Mouse (Mus musculus) hindbrain, postnatal 0 days (tissue): ENCODE measurements around the gene Teddm1b. TPM values are rescaled to one million over a fixed set of nuclear protein-coding genes. Genes with fewer than 3 reads are reported as not detected.

ENCODE experiments used
- ATAC-seq: fragments of 200-750 bp; cut with Nextera tagmentation; 2 replicates; pipeline ENCODE4 v1.8.0; 2017; ENCODE audit warnings: mild to moderate bottlenecking, moderate TSS enrichment, moderate library complexity
- DNase-seq: peaks from one replicate; pipeline ENCODE4 v3.0.0-alpha.2; 2015; ENCODE audit warnings: low spot score
- H3K27ac ChIP-seq: fragments of 300-500 bp; sonication (generic); 2 replicates; pipeline ENCODE4 v1.5.1; 2014; ENCODE audit warnings: mild to moderate bottlenecking
- H3K27me3 ChIP-seq: fragments of 300-500 bp; sonication (generic); 2 replicates; pipeline ENCODE4 v1.6.1; 2014; ENCODE audit warnings: low read length, mixed read lengths; ENCODE audit not compliant: insufficient read depth
- H3K36me3 ChIP-seq: fragments of 300-500 bp; sonication (generic); 2 replicates; pipeline ENCODE4 v1.6.1; 2014; ENCODE audit warnings: low read length, mixed read lengths; ENCODE audit not compliant: insufficient read depth
- H3K4me1 ChIP-seq: fragments of 300-500 bp; sonication (generic); 2 replicates; pipeline ENCODE4 v1.6.1; 2014; ENCODE audit warnings: antibody characterized with exemption, low read length, mixed read lengths; ENCODE audit not compliant: insufficient read depth
- H3K4me2 ChIP-seq: fragments of 300-500 bp; sonication (generic); 2 replicates; pipeline ENCODE4 v1.6.1; 2014; ENCODE audit warnings: low read depth, mild to moderate bottlenecking, low read length, moderate library complexity, mixed read lengths
- H3K4me3 ChIP-seq: fragments of 300-500 bp; sonication (generic); 2 replicates; pipeline ENCODE4 v1.5.1; 2014; ENCODE audit warnings: low read length
- H3K9ac ChIP-seq: fragments of 300-500 bp; sonication (generic); replicated peaks from 2 replicates; pipeline ENCODE4 v1.6.1; 2014; ENCODE audit warnings: mild to moderate bottlenecking, low read length, moderate library complexity, mixed read lengths
- H3K9me3 ChIP-seq: fragments of 300-500 bp; sonication (generic); 2 replicates; pipeline ENCODE4 v1.6.1; 2016; ENCODE audit warnings: low read length, mixed read lengths
- CTCF ChIP-seq: IDR thresholded peaks from 2 replicates; pipeline ENCODE4 v1.5.1; 2016; ENCODE audit warnings: antibody characterized with exemption, control low read depth, low read depth
- WGBS: fragments of 180-500 bp; shearing (Covaris S2); extraction: QIAGEN DNeasy Blood & Tissue Kit; methylation state at CpG from one replicate; pipeline ENCODE4 v1.1.7; 2014; 5-methylcytosine and 5-hydroxymethylcytosine counted together
- polyA plus RNA-seq: library from polyadenylated mRNA; unstranded; fragments of >200 nt; fragmentation: Nextera tagmentation; extraction: Ambion mirVana; gene quantifications from 2 replicates; pipeline ENCODE4 v1.2.1, GENCODE M21; 2015
- total RNA-seq: library from RNA; depleted of rRNA; stranded (reverse); fragments of >200 nt; gene quantifications from 2 replicates; pipeline ENCODE4 v1.2.3, GENCODE M21; 2014

Teddm1b gene
- total and polyA plus RNA-seq, 2 experiments from 2014 or later = 0.11 TPM; not detected in 1

DNA sequence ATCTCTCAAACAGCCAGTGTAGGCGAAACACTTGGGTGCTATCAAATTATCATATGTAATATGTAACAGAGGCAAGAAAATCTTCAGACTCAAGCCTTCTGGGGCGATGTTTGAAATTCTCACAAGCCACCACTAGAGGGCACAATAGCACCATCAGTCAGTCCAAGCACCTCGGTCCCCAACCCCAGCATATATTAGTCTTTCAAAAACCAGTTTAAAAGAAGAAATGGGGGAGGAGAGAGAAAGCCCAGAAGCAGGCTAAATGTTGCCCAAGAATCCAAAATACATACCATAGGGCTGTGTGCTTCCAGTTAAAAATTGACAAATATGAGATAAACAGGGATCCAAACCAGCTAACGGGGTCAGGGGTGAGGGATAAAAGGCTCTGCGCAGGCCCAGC, 20.8 kb downstream of the Teddm1b start:
- peak; percentile 90 for TF ChIP-seq CTCF
- Histone ChIP-seq H3K36me3 (no peaks in the 10 kb centered on the region), H3K27ac (no peak overlapping the region), H3K27me3 (no peaks in the 10 kb centered on the region), H3K4me2 (no peak overlapping the region), H3K4me3 (no peak overlapping the region), H3K9me3 (no peaks in the 10 kb centered on the region), H3K4me1 (no peaks in the 10 kb centered on the region), H3K9ac (no peak overlapping the region)
- ATAC-seq (no peak), DNase-seq (peak; percentile 89)
- WGBS = 36% methylated on average over 5 of the region's 5 CpGs

DNA sequence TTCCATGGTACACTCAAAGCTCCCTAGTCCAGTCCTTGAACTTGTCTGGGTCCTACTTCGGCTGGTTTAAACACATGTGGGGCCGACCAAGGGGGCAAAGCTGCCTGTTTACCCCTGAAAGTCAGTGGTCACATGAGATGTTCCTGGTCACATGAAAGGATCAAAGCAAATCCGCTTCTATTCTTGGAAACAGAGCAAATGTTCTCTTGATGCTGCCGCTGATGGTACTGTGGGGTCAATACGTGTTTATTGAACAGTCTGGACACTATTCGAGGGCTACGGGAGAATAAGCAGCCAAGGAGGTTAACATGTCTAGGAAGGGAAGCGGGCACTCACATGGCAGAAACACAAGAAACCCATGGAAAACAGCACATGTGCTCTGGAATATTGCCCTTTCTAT, 23.1 kb downstream of the Teddm1b start:
- H3K4me3 ChIP-seq = no peak overlapping the region
- 87% methylated on average over 8 of the region's 8 CpGs for WGBS
- DNase-seq (no peak), ATAC-seq (no peak)
- no peaks in the 10 kb centered on the region for H3K36me3 ChIP-seq
- H3K9me3 ChIP-seq = no peaks in the 10 kb centered on the region
- TF ChIP-seq CTCF = no peak
- peaks cover 9% of the 10 kb centered on the region; the same call in 1 of the 2 replicates for H3K4me1 ChIP-seq
- no peak overlapping the region for H3K4me2 ChIP-seq
- no peaks in the 10 kb centered on the region for H3K27me3 ChIP-seq
- H3K9ac ChIP-seq = no peak overlapping the region
- no peak overlapping the region for H3K27ac ChIP-seq

DNA sequence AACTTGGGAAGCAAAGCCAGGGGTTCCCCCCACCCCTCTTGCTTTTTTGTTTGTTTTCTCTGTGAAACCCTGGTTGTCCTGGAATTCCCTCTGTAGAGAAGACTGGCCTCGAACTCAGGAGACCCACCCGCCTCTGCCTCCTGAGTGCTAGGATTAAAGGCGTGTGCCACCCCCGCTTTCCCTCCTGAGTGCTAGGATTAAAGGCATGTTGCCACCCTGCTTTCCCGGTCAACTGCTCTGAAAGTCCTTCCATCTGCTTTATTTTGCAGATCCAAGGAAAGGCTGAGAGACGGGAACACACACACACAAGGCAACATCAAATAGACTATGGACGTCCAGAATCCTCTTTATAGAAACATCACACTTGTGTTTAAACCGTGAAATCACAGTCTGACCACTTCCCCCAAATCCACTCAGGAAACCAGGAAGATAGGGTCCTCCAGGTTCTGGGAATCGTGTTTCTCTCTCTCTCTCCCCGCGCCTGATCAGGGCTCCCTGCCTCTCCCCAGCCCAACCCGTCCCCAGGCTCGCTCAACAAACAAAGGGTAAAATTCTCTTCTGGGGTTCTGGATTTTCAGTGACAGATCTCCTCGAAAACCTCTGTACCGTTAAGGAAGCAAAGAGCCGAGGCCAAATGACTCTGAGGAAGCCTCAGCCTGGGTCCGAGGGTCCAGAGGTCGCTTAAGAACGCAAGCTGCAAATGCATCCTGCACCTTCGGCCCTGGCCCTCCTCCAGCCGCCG, 25.0 kb downstream of the Teddm1b start:
- 13% methylated on average over 22 of the region's 22 CpGs for WGBS
- H3K4me1 ChIP-seq = peaks cover 9% of the 10 kb centered on the region; the same call in 1 of the 2 replicates
- peaks cover 11% of the 10 kb centered on the region for H3K36me3 ChIP-seq
- no peaks in the 10 kb centered on the region for H3K27me3 ChIP-seq
- H3K27ac ChIP-seq = peak overlapping the region; percentile 94
- no peaks in the 10 kb centered on the region for H3K9me3 ChIP-seq
- DNase-seq = no peak
- ATAC-seq = peak; percentile 57
- peak overlapping the region; percentile 72 for H3K4me2 ChIP-seq
- H3K9ac ChIP-seq = peak overlapping the region; percentile 73
- no peak for TF ChIP-seq CTCF
- peak overlapping the region; percentile 81 for H3K4me3 ChIP-seq

DNA sequence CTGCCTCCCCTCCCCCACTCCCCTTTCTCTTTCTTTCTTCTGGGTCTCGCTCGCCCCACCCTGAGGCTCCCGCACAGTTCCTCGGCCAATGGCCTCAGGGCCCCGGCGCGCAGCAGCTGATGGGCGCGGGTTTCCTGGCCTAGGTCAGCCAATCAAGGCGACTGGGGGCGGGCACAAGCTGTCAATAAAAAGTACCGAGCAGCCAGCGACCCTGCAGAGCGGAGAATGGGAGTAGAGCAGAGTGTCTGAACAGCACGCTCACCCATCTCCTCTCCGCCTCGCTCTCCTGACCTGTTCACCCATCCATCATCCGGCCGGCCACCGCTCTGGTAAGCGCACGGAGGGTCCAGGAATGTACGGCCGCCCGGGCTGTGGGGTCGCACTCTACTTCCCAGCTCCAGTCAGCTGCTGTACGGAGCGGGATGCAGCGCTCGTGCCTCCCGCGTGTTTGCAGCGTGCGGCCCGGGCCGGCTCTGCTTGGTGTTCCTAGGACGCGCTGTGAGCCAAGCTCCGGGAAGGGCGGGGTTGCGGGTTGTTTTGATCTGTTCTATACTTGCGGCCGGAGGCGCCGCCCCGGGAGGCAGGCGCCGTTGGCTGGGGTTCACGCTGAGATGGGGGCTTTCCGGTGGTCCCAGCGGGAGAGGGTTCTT, 25.7 kb downstream of the Teddm1b start, which contains the start of the genes Glul and Teddm2:
TSS of gene Glul (plus strand) at position 214 of the 650 bp plus-strand sequence.
TSS of gene Teddm2 (minus strand) at position 498 of the 650 bp plus-strand sequence.
- TF ChIP-seq CTCF = no peak
- Histone ChIP-seq H3K4me3 (peak within 1 kb of the TSS; percentile 81), H3K9ac (peak within 1 kb of the TSS; percentile 73), H3K27ac (peak within 1 kb of the TSS; percentile 94), H3K4me2 (peak within 1 kb of the TSS; percentile 72), H3K9me3 (no peaks in the 10 kb centered on the region), H3K36me3 (peaks cover 18% of the 10 kb centered on the region), H3K27me3 (no peaks in the 10 kb centered on the region), H3K4me1 (peaks cover 9% of the 10 kb centered on the region; the same call in 1 of the 2 replicates)
- DNase-seq = peak; percentile 98
- ATAC-seq = peak; percentile 97
- WGBS = under 1% methylated on average over 51 of the region's 51 CpGs

DNA sequence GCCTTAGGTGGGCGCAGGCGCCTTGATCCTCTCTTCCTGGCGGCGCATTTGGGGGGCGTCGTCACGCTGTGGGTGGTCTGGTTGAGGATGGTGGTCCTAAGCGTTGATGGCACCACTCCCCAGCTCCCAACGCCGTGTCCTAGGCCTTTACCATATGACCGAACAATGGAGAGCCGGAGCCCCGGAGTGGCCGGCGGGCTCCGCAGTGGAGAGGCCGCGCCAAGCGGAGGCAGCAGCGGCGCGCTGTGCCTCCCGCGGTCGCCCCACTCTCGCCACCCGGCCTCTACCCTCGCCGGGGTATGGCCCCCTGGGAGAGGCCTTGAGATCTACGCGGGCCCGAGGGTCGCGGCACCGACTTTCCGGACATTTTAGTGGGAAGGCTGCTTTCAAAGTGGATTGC, 26.2 kb downstream of the Teddm1b start:
- under 1% methylated on average over 33 of the region's 36 CpGs for WGBS
- DNase-seq (peak; percentile 70), ATAC-seq (peak; percentile 25)
- TF ChIP-seq CTCF = no peak
- H3K4me2 ChIP-seq = peak overlapping the region; percentile 72
- peak overlapping the region; percentile 73 for H3K9ac ChIP-seq
- no peaks in the 10 kb centered on the region for H3K27me3 ChIP-seq
- H3K27ac ChIP-seq = peak overlapping the region; percentile 94
- peak overlapping the region; percentile 81 for H3K4me3 ChIP-seq
- H3K9me3 ChIP-seq = no peaks in the 10 kb centered on the region
- peaks cover 9% of the 10 kb centered on the region; the same call in 1 of the 2 replicates for H3K4me1 ChIP-seq
- H3K36me3 ChIP-seq = peaks cover 23% of the 10 kb centered on the region

DNA sequence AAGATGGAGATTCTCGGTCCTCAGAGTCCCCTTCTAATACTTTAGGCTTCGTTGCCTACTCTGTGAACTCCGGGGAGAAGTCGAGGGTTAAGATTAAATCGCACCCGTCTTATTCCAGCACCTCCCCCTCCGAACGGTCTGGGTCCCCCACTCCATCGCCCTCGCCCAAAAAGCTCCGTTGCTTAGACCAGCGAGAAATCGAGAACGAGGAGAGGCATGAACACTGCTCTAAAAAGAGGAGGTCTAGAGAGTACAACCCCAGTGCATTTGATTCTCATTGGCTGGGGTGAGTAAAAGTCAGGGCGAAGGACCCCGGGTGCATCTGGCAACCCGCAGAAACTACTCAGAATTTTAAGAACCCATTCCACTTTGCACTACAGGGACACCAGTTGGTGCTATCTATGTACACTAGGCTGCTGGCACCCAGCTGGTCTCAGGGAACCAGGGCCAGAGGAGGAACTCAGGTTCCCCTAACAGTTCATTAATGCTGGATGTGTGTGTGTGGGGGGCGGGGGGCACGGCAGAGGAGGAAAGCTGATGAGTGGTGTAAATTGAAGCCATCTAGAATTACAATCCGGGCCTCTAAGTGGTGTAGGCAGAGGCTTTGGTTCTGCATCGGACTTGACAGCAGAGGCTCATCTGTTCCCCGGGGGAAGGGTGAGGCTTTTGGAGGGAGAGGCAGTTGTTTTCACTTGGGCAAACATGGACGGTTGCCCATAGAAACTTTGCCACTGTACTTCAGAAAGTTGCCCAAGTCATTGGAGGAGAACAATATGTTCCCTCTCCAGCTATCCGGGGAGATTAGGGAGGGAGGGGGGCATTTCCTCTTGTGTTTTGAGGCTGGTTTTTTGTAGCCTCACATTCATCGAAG, 26.9 kb downstream of the Teddm1b start:
- ATAC-seq (no peak), DNase-seq (peak; percentile 70)
- Histone ChIP-seq H3K27ac (peak overlapping the region; percentile 94), H3K9ac (peak overlapping the region; percentile 73), H3K4me3 (peak overlapping the region; percentile 81), H3K4me1 (peaks cover 9% of the 10 kb centered on the region; the same call in 1 of the 2 replicates), H3K36me3 (peaks cover 29% of the 10 kb centered on the region), H3K27me3 (no peaks in the 10 kb centered on the region), H3K4me2 (peak overlapping the region; percentile 72), H3K9me3 (no peaks in the 10 kb centered on the region)
- under 1% methylated on average over 25 of the region's 25 CpGs for WGBS
- no peak for TF ChIP-seq CTCF
